Mouse (Mus musculus): ENCODE measurements around the gene Apba1.

- TF ChIP-seq CTCF (IDR thresholded peaks at IDR 0.05; ENCODE audit: low read depth, low read length) (no peak), POLR2A (IDR thresholded peaks at IDR 0.05; ENCODE audit: extremely low read depth, insufficient read depth, low read length) (no peak)
Measured at GRCm38 (mm10) chr19:23957563-23957962, 198.9 kb downstream of the Apba1 start.

All from liver, adult 2 months (tissue).